Mouse (Mus musculus) lung, postnatal 10 days (tissue): Measurements from ENCODE around the gene Anks1.
A peak's percentile ranks its signal among the peaks of the same experiment; 100 is the strongest.
"Not testable (repeated sequence)": the region's sequence is repeated elsewhere in the genome, so short reads cannot be mapped to it uniquely, and the experiment has no call there.

Experiments
- DNase-seq: peaks from one replicate; pipeline ENCODE4 v3.0.0; 2021

Anks1 gene

GRCm38 (mm10) chr17:27967529-27967928, 58.4 kb downstream of the Anks1 start:
- DNase-seq = no peak

DNA sequence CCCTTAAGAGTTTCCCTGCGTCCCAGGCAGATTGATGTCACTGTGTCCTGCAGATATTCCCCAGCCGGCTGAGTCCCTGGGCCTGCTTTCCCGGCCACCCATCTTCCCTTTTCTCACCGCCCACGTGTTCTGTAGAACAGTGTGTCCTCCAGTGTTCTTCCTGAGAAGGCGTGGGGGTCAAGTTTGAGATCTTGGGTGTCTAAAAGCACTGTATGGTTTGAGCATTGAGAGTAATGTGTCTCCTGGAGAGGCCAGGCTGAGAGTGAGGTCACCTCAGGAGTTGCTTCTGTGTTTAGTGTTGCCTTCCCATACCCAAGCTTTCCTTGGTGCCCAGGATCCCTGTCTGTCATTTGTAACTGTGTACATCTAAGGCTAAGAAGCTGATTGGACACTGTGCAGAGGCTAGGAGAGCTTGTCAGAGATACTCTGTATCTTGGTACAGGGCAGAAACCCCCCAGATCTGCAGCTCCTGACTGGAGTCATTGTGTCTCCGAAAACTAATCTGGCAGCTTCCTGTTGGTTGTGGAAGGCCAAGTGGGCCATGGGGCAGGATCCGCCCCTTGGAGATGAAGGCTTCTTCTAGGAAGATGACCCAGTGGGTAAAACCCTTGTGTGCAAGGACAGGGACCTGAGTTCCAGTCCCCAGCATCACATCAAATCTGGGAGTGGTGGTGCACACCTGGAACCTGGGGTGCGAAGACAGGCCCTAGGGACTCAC, 59.1 kb downstream of the Anks1 start:
- DNase-seq = peak; percentile 47

DNA sequence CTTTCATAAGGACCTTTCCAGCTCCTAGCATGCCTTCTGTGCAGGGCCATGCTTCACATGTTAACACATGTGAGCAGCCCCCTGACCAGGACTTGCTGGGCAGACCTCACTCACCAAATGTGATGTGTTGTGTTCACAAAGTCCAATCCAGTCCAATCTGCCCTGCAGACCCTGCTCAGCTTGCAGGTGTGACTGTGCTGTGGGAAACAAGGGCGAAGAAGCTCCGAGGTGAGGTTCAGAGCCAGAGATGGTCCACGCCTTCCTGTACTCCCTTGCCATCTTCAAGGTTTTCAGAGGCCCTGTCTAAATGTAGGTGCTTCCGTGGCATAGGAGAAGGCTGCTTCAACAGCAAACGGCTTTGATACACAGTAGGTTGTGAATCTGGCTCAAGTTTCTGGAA, 59.8 kb downstream of the Anks1 start:
- DNase-seq = no peak

DNA sequence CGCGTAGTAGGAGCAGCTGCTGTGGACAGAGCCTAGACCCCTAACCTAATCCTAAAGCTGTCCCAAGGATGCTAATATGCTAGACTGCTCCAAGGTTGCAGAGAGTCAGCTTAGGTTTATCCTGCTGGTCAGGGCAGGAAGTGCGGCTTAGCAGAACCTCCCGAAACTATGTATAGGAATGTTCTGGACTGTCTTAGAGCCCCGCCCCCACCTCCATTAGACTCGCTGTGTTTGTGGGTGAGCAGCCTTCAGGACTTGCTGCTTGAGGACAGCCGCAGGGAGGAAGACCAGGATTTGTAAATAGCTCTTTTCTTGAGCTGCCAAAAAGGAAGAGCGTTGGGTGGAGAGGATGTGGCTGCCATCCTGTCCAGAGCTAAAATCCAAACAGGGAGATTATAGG, 60.3 kb downstream of the Anks1 start:
- DNase-seq = peak; percentile 90

DNA sequence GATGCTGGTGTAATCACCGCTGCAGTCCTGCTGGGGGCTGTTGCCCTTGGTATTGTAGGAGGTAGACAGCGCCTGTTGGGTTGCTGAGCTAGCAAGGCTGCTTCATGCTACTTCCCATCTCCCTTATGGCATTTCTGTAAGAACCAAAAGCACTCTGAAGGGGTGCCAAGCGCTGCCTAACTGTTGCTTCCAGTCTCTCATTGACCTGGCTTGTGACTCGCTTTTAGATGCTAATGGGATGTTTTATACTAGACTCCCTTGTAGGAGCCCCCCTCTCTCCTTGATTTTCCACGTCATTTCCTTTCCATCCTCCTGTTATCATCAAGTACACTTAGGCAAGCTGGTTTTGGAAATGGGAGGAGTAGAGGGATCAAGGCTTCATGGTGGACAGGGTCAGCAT, 60.8 kb downstream of the Anks1 start:
- peak; percentile 40 for DNase-seq

GRCm38 (mm10) chr17:27970305-27970704, 61.2 kb downstream of the Anks1 start:
- no peak for DNase-seq

DNA sequence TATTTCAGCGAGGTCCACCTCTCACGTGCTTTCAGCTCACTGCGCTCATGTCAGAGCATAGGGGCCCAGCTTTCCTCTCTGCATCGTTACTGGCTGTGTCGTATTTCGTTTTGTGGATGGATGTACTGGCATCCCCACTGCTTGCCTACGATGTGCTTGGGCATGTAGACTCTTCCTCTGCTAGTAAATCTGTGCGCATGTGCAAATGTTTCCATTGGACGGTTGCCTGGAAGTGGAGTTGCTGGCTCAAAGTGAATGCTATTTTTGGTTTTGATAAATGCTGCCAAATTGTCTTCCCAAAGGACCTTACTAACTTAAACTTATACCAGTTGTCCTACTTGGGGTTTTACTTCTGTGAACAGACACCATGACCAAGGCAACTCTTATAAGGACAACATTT, 62.4 kb downstream of the Anks1 start:
- DNase-seq = peak; percentile 92

DNA sequence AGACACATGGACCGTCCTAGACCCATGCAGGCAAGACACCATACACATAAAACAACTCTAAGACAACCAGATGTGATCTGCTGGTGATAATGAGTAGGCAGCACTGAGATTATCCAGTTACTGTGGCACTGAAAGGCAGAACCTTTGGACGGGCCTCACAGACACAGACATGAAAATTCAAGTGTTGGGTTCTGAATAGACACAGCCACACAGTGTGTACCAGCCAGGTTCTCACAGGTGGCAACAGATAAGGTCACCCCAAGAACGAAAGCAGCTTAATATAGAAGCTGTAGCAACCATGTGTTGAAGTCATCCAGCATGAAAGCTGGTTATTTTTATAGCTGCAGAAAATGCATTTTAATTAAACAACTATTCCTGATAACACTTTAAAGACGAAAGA, 64.2 kb downstream of the Anks1 start:
- DNase-seq = no peak

DNA sequence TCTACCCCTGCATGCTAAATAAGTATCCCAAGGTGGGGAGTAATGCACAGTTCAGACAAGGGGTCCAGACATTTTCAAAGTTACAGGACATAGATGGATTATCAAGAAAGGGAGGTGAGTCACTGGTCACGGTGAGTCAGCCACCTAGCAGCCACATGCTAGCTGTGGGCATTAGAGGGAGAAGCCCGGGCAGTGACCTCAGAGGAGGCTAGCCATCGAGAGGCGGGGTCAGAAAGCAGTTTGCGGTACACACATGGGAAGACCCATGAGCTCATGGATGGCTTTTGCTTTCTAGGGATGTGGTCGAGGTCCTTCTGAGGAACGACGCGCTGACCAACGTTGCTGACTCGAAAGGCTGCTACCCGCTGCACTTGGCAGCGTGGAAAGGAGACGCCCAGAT, 67.2 kb downstream of the Anks1 start:
- DNase-seq = no peak

DNA sequence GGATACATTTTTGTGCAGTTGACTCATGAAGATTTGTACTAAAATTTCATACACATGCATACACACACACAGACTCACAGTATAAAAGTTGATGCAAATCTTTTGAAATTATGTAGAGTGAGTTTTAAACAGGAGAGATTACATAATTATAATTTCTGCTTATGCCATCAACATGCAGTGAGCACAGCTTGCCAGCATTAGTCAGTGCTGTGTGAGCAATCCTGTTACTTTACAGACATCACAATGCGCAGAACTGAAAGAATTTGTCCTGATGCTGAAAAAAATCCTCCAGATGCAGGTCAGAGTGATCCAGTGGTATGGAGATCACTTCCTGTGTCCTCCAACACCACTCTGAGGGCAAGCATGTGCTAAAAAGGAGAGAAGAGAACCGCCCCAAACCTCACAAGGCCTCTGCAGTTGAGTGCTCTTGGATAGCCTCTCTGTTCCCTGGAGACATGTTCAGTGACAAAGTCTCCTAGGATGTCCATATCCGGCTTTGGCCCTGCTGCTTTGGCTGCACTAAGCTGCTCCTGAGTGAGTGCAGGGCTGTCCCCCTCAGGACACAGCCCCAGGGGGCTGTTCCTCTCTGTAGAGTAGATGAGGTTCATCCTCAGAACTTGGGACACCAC, 68.0 kb downstream of the Anks1 start:
- no peak for DNase-seq

DNA sequence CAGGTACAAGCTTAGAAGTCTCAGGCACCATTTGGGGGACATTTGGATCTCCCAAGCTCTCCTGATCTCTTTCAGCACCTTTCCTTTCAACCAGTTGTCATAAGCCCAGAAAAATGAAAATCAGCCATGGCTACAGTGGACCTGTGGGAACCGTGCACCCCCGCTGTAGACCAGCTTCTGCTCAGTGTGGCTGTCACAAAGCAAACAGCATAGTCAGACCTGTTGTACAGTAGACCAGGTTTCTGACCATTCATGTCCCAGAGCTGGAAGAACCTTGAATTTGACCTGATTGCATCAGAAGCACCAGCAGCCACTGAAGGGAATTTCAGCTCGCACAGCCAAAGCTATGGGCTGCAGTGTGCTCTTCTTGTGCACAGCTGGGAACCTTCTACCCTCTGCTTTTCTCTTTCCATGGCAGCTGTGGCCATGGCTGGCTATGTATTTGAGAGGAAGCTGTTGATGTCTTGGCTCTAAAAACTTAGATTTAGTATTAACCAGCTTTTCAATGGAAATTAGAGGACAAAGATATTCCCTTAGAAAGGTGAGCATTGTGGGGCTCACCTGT, 71.4 kb downstream of the Anks1 start:
- DNase-seq = peak; percentile 52

DNA sequence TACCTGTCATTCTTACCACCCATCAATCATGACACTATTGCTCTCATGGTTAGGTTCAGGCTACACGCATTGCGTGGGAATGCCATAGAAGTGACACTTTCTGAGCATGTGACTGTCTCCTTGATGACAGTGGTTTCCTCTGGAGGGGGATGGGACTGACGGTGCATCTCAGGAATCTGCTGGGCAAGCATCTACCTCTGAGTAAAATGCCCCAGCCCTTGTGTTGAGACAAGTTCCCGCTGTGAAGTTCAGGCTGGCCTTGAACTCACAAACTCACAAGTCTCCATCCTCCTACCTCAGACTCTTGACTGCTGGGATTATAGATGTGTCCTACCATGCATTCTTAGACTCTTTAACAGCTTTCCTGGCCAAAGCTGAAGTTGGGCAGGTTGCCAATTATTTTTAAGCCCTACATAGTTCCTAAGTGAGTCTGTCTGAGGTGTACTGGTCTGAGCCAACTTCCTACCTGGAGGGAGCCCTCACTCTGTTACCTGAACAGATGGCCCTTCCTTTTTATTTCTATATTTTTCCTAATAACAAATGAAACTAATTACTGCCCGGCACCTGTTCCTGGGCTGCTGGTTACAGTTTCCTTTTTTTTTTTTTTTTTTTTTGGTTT, 72.5 kb downstream of the Anks1 start:
- no peak for DNase-seq

DNA sequence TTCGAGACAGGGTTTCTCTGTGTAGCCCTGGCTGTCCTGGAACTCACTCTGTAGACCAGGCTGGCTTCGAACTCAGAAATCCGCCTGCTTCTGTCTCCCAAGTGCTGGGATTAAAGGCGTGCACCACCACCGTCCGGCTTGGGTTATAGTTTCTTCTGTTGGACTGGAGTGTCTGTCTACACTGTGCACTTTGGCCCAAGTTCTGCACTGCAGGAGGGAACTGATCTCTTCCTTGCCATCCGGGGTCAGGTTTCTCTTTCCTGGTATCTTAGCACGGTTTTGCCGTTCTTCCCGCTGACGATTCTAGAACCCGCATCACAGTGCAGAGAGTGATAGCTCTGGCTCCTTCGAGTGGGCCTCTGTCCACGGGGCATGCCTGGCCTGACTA, 73.0 kb downstream of the Anks1 start:
- DNase-seq = not testable (repeated sequence)

GRCm38 (mm10) chr17:27982712-27983266, 73.7 kb downstream of the Anks1 start:
- DNase-seq = no peak

- peak; percentile 58 for DNase-seq
Measured at GRCm38 (mm10) chr17:27984421-27984820, 75.3 kb downstream of the Anks1 start.

DNA sequence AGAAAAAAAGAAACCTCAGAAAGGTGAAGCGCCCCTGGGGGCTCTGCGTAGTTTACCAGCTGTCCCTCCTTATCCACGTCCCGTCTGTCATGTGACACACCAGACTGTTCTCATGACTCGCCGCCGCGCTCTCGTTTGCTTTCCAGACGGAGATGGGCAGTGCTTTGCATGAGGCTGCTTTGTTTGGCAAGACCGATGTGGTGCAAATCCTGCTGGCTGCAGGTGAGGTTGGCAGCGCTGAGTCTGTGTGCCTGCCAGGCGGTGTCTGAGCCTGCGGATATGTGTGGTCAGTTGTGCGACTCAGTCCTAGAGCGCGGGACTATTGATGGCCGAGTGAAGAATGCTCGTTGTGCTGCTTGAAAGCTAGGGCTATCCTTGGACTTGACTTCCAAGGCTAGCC, 77.0 kb downstream of the Anks1 start:
- DNase-seq = no peak

GRCm38 (mm10) chr17:27989807-27990542, 80.9 kb downstream of the Anks1 start:
- DNase-seq = peak; percentile 90

DNA sequence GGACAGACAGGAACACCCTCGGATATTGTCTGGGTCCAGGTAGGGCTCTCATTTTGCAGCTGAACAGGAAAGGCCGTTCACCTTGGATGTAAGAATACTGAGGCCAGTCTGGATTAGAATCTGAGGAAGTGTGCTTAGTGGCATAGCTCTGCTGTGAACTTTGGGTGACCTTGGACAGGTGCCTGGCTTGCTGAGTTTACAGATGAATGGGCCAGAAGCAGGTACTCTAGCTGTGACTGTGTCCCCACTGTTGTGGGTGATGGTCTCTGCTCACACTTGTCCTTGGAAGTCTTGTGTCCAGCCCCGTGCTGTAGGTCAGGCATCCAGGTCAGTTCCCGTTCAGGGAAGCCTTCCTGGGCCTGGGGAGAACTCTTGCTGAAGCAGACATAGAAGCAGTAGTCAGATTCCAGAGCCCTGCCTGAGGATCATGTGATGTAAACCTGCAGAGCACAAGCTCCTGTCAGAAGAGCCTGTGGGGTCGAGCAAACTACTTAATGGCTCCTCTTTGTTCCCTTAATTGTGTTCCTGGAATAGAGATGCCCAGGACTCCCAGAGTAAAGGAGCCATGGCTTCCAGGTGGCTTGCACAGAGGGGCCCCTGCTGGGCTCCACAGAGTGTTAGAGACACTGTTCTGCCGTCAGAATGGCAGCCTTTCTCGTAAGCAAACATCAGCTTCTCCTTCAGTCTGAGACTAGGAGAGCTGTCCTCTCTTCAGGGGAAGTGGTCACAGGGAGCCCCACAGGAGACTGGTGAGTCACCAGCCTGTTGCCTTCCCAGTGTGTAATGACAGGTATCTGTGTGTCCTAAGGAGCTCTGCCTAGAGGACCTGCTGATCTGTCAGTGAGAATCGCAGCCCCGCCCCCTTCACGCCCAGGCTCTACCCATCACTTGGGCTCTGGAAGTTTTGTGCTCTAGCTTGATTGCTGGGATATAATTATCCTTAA, 85.2 kb downstream of the Anks1 start:
- no peak for DNase-seq

- no peak for DNase-seq
Measured at GRCm38 (mm10) chr17:27996320-27996719, 87.2 kb downstream of the Anks1 start.

DNA sequence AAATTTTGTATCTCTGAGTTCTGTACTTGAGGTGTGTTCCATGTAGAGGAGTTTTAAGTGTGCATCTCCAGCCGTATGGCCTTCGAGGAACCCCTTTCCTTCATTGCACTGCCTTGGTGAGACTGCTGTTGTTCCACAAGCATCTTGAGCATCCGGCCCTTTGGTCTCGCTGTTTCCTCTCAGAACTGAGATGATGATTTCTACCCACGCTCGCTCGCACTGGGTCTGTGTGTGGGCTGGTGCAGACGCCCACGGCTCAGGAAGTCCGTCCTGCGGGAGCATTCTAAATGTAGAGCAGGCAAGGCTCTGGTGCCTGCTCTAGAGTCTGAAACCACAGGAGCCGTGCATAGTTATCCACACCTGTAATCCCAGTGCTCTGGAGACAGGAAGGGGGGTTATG, 88.1 kb downstream of the Anks1 start:
- no peak for DNase-seq

DNA sequence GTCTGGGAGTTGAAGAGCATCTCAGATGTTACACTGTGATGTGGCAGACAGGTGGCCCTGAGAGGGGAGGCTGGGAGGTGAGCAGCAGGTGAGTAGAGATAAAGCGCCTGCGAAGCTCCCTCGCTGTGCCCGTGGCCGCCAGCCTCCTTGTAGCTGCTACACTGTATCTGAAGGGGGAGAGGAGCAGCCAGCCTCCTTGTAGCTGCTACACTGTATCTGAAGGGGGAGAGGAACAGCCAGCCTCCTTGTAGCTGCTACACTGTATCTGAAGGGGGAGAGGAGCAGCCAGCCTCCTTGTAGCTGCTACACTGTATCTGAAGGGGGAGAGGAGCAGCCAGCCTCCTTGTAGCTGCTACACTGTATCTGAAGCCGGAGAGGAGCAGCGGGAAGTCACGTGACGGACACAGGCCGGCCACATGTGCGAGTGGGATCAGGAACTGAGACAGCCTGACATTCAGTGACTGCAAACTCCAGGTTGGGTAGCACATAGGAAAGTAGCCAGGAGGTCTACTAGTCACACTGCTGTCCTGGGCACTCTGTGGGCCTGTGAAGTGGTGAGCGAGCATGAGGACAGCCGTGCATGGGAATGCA, 90.7 kb downstream of the Anks1 start:
- DNase-seq = not testable (repeated sequence)
